Mouse (Mus musculus) mesoderm, embryonic 11.5 days (tissue): Measurements from ENCODE around the gene Zdhhc14.

Experiments used
- DNase-seq: peaks from one replicate; pipeline ENCODE4 v3.0.0-alpha.2; 2012; ENCODE audit warnings: low read depth, low spot score

Gene Zdhhc14

DNA sequence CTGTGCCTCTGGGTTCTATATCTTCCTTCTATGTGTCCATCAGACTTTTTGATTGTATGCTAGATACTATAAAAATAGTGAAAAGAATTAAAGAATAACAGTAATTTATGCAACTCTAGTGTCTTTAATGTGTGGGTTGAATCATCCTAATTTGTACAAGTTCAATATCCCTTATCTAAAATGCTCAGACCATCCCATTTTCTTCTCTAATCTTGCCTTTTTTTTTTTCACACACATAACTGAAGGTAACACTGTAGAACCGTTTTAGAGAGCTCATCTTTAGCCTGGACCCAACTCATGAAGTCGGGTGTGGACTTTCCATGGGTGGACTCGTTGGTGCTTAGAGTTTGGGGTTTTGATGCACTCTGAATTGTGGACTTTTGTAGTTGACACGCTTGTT lies 12.6 kb downstream of the Zdhhc14 start:
- no peak for DNase-seq

DNA sequence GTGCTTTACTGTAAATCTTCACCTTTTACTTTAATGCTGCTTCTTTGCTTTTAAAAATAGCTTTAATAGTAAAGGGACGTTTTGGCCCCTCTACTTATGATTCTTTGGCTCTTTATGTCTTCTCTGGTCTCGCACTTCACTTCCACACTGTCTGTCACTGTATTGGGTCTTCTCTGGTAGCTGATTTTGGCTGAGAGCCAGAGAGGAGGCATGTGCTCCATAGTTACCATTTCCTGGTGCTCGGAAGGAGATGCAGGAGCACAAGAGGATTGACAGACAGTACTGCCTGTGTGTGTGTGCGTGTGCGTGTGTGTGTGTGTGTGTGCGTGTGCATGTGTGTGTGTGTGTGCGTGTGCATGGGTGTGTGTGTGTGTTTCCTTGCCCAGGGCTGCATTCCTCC lies 14.2 kb downstream of the Zdhhc14 start:
- DNase-seq: peak; percentile 26

DNA sequence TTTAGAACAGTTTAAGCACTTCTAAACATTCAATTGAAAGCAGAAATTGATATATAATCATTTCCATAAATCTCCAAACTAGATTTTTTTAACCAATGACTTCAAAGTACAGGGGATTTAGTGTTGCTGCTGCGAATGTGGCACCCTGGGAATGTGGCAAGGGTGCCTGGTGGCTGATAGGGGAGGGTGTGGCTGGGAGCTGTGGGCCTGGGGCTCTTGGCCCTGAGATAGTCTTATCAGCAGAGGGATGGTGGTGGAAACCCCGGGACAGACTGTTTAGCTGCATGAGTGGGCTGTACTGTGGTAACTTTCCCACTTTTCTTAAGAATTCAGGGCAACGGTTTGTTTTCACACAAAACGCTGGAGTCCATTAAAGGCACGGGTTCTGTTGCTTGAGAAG lies 14.6 kb downstream of the Zdhhc14 start:
- DNase-seq: no peak

DNA sequence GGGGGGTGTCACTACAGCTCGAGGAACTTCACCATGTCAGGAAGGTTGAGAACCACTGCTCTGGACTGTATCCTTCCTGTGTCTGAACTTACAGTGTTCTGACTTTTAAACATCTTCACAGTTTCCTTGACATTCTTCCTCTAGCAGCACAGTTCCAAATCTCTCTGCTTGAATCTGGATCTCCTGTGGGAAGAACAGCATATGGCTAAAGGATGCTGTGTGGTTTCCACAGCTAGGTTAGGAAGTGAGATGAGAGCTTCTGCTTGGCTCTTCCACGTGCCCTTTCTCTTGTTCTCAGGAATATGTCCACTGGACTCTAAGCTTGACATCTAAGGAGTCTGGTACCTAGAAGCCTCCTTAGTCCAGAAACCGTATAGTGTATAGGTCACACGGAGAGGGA lies 15.7 kb downstream of the Zdhhc14 start:
- no peak for DNase-seq

DNA sequence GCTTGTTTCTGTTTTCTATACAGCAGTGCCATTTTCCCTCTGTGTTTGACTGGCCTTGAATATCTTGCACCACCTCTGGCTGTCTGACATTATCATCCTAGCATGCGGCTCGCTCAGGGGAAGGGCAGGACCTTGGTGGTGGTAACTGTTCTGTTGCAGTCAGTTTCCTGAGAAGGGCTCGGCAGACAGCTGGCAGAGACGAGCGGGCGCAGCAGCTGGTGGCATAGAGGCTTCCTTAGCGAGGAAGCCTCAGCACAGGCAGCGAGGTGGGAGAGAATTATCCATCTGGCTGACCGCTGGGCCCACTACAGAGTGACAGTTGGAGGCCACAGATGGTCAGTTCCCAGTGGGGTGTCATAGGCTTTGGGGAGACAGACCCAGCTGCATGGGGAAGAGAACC lies 18.2 kb downstream of the Zdhhc14 start:
- no peak for DNase-seq

DNA sequence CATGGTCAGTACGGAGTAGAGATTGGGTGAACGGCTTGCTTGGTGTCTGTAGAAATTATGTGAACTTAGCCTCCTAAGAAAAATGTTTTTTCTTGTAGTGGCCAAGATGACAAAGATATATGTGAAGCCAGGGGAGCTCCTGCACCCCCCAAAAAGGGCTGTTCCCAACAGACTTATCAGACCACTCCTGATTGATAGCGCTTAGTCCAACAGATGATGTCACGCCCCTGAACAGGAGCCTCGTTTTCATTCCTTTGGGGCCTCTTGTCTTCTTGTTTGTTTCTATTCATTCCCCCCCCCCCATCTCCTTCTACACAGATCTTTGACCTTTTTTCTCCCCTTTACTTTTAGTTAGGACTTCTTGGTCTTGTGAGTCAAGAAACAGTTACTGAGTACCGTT lies 19.4 kb downstream of the Zdhhc14 start:
- DNase-seq: no peak

DNA sequence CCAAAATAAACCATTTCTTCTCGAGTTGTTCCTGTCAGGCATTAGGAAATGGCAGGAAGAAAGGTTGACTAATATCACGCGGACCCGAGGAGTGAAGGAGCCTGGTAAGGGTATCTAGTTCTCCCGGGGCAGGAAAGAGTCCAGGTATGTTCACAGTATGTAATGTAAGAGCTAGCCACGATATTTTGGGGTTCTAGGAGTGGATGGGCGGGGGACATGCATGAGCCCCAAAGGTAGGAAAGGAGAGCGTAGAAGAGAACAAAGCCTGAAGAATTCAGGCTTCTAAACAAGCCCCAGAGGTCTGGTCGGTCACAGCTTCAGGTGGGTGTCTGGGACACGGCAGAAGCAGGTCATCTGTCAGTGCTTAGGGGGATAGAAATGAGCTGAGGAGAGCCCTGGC lies 27.1 kb downstream of the Zdhhc14 start:
- no peak for DNase-seq

DNA sequence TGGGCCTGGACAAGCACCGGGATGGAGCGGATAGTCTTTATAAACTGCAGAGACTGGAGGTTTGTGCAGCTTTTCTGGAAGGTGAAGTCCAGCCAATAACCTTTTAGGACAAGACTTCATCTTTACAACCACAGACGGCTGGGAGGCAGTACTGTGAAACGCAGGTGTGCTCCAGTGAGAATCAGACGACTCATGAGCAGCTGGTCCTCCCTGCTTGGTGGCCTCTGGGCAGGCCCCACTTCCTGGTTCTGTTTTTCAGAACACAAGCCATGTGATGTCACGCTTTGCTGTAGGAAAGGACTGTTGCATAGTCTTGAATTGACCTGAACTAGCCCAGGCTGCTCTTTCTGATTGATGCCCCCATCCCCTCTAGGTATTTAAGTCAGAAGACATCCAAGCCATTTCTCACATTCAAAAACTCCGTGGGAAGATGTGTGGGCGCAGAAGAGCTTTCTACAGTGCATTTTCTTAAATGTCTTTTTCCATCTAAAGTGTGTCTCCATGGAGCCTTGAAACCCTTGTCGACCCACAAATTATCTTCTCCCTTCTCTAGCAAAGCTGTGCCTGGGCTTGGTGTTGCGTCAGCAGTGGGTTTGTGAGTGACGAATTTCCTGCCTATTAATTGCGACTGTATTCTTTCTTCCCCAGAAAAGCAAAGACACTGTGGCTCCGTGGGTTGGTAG lies 27.7 kb downstream of the Zdhhc14 start:
- no peak for DNase-seq

DNA sequence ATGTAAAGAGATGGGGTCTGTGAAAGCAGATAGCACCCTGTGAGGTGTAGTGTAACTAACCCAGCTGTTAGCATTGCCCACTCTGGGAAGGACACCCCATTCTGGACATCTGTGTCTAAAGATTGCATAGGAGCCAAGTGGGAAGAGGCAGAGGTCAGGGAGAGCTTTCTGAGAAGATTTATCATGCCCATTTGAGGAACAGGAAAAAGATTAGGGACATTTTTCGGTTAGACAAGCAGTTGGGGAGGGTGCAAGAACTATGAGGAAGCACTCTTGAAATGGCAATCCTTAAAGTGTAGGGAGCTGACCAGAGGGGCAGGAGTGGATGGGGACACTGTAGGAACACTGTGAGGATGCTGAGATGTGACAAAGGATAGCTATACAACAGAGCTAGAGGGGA lies 29.2 kb downstream of the Zdhhc14 start:
- DNase-seq: no peak

DNA sequence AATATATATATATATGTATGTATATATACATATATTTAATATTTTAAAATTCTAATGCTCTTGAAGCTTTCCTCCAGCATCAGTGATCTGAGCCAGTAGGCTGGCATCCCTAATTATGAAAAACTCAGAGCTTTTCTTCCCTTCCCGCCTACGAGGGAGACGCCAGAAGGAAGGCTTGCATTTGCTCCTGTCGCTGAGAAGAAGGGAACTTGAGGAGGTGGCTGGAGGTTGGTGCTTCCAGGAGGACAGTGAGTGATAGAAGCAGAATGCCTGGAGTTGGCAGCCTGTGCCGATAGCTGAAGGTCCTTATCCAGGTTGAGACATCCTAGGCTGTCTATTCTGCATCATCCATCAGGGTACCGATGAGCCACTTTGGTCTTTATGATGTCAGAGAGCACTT lies 37.2 kb downstream of the Zdhhc14 start:
- no peak for DNase-seq

DNA sequence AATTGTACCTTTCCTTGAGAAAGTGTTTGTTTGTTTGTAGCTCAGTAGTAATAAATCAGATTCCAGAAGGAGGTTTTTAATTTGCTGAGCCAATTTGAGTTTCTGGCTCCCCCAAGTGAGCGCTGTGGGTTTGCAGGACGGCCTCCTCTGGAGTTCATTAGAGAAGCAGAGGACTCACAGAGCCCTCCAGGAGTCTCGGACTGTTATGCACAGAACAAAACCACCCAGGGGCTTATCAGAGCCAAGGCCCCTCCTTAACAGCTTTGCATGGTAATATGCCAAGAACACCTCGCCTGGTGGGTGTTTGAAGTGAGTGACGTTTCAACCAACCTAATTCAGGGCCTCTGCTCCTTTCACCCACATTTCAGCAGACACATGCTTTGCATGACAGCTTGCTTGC lies 40.5 kb downstream of the Zdhhc14 start:
- DNase-seq: no peak

DNA sequence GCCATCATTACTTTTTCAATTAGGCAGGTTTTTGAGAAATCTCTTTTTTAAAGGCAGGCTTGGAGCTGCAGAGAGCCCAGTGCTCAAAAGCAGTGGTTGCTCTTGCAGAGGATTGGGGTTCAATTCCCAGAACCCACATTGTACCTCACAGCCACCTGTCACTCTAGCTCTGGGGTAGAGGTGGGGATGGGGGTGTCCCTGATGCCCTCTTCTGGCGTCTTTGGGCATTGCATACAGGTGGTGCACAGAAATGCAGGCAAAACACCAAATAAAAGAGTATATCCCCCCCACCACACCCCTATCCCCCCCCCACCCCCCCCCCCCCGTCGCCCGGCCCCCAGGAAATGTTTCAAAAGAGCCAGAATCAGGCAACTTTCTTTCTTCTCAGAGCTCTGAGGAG lies 43.0 kb downstream of the Zdhhc14 start:
- no peak for DNase-seq

DNA sequence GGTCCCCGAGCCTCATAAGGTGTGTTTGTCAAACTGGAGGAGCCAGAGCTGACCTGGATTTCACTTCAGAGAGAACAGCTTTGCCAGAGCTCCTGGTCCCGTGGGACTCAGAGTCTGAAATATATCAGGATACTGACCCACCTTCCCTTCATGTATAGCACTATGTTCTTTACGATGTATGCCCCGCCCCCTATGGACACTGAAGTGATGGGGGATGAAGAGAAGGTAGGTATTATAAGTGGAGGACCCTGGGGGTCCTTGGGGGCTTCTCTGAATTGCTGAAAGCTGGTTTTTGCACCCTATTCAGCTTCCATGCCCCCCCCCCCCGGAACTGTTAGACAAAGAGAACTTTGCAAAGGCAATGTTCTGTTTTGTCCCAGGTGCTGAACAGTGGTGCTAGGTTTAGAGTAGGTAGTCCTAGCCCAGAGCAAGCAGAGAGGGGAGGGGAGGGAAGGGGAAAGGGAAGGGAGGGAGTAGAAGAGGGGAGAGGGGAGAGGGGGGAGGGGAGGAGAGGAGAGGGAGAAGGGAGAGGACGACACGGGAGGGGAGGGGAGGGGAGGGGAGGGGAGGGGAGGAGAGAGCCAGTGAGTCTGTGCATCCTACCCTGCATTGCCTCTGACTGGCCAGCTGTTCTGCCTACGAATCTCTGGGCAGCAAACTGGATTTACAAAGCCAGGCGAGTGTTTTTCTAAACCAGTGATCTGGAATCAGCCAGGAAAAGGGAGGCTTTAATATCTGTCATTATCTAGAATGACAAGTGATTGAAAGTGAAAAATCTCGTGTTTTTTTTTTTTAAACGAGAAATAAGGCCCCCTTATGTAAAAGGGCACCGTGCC lies 44.1 kb downstream of the Zdhhc14 start:
- no peak for DNase-seq

DNA sequence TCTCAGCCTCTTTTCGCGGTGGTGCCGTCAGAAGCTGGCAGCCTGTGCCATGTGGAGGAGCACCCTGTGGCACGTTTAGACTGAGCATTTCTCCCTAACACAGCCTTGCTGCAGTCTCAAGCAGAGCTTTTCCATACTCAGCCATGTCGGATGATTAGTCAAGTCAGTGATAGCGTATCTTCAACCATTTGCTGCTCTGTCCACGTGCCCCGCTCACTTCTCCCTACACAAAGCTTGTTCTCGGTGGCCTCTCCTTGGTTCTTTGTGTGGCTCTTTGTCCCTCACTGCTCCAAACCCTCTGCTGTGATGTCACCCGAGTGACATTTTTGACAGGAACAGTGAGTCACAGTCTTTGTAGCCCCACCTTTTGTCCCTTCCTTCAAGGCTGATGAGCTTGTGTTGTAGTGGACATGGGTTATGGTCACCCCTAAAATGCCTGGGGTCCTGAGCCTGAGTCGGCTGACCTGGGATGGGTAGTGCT lies 44.8 kb downstream of the Zdhhc14 start:
- no peak for DNase-seq

DNA sequence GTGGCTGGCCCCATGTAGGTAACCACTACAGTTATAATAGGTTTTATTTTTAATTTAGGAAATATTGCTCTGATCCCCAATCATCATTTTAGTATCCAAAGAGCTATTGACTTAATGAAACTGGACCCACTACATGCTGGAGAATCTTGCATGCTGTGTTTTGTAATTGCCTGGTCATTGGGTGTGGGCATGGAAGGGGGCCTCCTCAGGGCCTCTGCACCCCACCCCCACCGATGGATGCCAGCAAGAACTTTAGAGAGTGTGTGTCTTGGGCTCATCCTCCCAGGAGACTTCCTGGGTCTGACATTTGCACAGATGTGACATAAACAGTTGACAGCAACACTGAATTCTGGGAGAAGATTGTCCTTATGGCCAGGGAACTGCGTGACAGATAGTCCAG lies 49.8 kb downstream of the Zdhhc14 start:
- DNase-seq: no peak

DNA sequence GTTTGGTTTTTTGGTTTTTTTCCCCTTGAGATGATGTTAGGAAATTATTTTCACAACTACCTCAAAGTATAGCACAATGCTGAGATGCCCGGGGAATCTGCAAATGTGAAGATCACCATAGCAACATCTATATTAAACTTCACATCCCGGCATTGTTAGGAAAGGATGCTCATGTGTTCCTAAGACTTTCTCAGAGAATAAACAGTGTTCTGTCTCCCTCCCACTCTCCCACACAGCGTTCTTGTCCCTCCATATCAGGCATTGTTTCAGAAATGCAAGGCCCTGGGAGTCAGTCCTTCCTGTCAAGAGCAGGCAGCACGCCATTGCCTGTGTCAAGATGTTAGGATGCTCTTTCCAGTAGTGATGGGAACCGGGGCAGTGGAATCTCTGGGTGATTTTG lies 51.7 kb downstream of the Zdhhc14 start:
- DNase-seq: no peak

DNA sequence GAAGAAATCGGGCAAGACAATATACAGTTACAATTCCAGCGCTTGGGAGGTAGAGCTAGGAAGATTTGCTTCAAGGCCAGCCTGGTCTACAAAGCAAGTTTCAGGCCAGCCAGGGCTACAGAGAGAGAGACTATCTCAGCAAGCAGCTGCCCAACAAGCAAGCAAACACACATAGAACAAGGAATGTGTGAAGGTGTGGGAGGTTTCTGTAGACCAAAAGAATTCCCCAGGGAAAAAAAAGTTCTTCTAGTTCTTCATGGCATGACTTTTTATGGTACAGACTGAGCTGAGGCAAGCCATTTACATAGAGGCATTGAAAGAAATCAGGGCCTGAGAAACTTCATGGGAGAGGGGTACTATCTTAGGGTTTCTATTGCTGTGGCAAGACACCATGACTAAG lies 52.7 kb downstream of the Zdhhc14 start:
- no peak for DNase-seq

DNA sequence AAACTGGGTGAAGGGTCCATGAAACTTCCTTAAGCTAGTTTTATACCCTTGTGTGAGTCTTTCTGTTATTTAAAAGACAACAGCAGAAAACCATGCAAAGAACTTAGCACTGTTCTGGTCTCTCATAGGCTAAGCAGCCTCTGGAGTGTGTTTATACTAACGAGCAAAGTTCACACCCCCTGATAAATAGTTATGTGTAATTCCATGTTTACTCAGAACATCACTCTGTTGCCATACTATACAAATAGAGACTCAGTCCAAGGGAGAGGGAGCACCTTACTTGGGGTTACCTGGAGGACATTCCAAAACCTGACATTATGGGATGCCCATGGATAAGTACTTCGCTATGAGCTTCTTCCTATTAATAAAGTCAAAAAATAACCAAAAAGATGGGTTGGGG lies 56.2 kb downstream of the Zdhhc14 start:
- DNase-seq: no peak

DNA sequence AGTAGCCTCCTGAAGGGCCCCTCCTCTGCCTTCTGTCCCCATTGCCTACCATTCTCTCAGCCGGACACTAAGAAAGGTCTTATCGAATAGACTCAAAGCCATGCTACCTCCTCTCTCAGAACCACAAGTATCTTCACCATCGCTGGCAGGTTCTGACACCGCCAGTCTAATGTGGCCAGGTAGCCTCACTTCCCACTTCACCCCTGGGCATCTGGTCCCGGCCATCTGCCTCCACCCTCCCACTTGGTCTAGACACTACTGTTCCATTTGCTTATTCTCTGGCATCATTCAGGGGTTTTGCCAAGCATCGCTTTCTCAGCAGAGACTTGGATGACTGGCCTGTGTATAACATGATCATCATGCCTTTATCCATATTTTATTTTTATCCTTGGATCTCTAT lies 57.1 kb downstream of the Zdhhc14 start:
- DNase-seq: no peak

DNA sequence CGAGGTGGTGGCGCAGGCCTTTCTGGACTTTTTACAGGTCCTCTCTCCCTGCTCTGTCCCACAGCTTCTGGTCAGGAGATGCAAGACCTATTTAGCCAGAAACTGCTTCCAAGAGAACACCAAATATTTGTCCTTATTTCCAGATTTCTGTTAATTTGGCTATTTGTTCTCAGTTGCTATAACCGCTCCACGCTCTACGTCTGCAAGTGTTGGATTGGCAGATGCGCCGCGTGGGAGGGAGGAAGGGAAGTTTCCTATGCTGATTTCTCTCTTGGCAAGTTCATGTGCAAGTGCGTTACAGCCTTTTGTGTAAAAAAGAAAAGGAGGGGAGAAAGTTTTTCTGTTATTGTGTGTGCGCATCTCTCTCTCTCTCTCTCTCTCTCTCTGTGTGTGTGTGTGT lies 58.1 kb downstream of the Zdhhc14 start:
- no peak for DNase-seq

DNA sequence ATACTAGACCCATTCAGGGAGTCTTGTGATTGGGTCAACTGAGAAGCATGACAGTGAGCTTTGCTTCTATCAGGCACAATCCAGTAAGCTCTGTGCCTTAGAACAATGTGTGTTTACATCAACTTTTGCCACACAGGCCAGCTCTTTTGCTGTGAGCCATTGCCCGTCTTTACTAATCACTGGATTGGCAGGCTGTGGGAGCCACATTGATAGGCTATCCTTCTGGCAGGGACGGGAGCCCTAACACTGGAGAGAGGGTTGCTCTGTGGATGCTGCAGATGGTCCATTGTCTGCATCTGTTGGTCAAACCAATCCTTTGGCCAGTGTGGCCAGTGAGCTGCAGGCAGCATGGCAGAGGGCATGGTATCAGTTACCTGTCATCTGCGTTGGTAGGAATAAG lies 58.8 kb downstream of the Zdhhc14 start:
- no peak for DNase-seq

DNA sequence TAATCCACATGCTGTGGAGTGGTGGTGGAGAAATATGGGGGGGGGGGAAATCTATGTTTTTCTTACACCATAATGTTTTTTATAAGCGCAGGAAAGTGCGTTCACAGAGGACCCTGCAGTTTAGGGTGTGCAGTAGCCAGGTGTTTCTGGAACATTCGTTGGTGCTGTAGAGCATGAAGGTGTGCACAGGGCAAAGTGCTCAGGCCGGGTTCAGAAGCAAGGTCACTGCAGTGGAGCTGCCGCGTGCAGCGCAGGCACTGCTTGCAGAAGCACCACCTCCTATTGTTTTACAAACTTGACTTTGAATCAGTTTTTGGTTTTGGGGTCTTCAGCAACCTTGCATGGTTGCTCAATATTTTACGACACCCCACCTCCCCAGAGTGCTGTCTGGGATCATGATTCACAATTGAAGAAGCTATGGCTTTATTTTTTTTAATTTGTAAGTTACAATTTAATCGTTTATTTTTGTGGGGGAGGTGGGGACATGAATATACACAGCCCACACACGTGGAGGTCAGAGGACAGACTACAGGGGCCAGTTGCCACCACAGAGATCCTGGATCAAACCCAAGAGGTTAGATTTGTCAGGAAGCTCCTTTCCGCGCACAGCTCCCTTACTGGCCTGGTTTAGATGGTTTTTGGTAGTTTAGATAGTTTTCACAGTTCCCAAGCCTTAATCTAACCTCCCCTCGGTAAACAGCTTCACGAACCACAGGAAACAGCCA lies 59.8 kb downstream of the Zdhhc14 start:
- no peak for DNase-seq

DNA sequence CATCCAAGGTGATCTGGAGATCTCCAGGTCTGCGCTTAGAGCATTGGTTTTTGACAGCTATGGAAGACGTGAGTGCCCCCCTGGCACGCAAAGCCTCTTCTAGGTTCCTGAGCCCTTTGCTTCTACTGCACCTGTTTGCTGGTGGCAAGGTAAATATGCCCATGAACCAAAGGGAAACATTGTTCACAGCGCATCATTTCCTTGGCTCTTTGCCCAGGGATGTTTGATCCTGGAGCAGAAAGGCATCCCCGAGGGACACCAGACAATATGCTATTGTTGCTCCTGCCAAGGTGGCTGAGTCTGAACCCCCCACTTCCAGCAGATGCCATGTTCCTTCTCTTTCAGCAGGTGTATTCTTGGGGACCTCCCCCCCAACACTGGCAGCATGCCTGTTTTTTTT lies 61.2 kb downstream of the Zdhhc14 start:
- no peak for DNase-seq
